Mouse (Mus musculus) T-helper 1 cell (primary cell): ENCODE data around the gene Pard3b.

Source experiments
- in situ Hi-C: fragments of 300-600 bp; cut with MboI, MseI; formaldehyde crosslinking; loops from one replicate; pipeline ENCODE4 v1.15.1; 2025; ENCODE audit warnings: high pct_unique_total_duplicates

The Pard3b gene

GRCm38 (mm10) chr1:61638347-61639111 lies at the start of gene Pard3b:
TSS of gene Pard3b (plus strand) at chr1:61638824.
- in situ Hi-C loops: no loop called here

- in situ Hi-C loops: no loop called here
Observed at GRCm38 (mm10) chr1:61616176-61616575, 22.4 kb upstream of the Pard3b start.

GRCm38 (mm10) chr1:61620651-61621050 lies 18.0 kb upstream of the Pard3b start:
- in situ Hi-C loops: no loop called here

GRCm38 (mm10) chr1:61629857-61630256 lies 8.8 kb upstream of the Pard3b start:
- in situ Hi-C loops: no loop called here

GRCm38 (mm10) chr1:61639114-61640093 lies 780 bp downstream of the Pard3b start:
- in situ Hi-C loops: no loop called here

- in situ Hi-C loops: no loop called here
Observed at GRCm38 (mm10) chr1:61641880-61642279, 3.3 kb downstream of the Pard3b start.

GRCm38 (mm10) chr1:61645062-61645461 lies 6.4 kb downstream of the Pard3b start:
- in situ Hi-C loops: no loop called here

GRCm38 (mm10) chr1:61649964-61650363 lies 11.3 kb downstream of the Pard3b start:
- in situ Hi-C loops: no loop called here

- in situ Hi-C loops: no loop called here
Observed at GRCm38 (mm10) chr1:61651454-61652271, 13.0 kb downstream of the Pard3b start.

GRCm38 (mm10) chr1:61657760-61658159 lies 19.1 kb downstream of the Pard3b start:
- in situ Hi-C loops: loop anchor here (5.0 kb wide), 1 partner anchor 95 kb away; no protein-coding TSS in a partner anchor

- in situ Hi-C loops: loop anchor here (5.0 kb wide), 1 partner anchor 92 kb away; no protein-coding TSS in a partner anchor
Observed at GRCm38 (mm10) chr1:61659931-61660330, 21.3 kb downstream of the Pard3b start.

GRCm38 (mm10) chr1:61685221-61685814 lies 46.7 kb downstream of the Pard3b start:
- in situ Hi-C loops: no loop called here

GRCm38 (mm10) chr1:61685921-61686320 lies 47.3 kb downstream of the Pard3b start:
- in situ Hi-C loops: no loop called here

- in situ Hi-C loops: no loop called here
Observed at GRCm38 (mm10) chr1:61688301-61688700, 49.7 kb downstream of the Pard3b start.

GRCm38 (mm10) chr1:61698462-61699218 lies 60.0 kb downstream of the Pard3b start:
- in situ Hi-C loops: no loop called here

- in situ Hi-C loops: no loop called here
Observed at GRCm38 (mm10) chr1:61709812-61710211, 71.2 kb downstream of the Pard3b start.

- in situ Hi-C loops: no loop called here
Observed at GRCm38 (mm10) chr1:61711523-61711922, 72.9 kb downstream of the Pard3b start.

GRCm38 (mm10) chr1:61729654-61730053 lies 91.0 kb downstream of the Pard3b start:
- in situ Hi-C loops: no loop called here

- in situ Hi-C loops: no loop called here
Observed at GRCm38 (mm10) chr1:61736550-61736949, 97.9 kb downstream of the Pard3b start.

- in situ Hi-C loops: no loop called here
Observed at GRCm38 (mm10) chr1:61742831-61743230, 104.2 kb downstream of the Pard3b start.
